Mouse (Mus musculus): Measurements from ENCODE around the gene Tspan1.

Tspan1 gene

GRCm38 (mm10) chr4:116165708-116166407 lies 1.5 kb downstream of the Tspan1 start:
- no peak for DNase-seq (ENCODE audit: low spot score)

GRCm38 (mm10) chr4:116164759-116165554 lies 2.4 kb downstream of the Tspan1 start:
- DNase-seq (ENCODE audit: low spot score), result no peak

GRCm38 (mm10) chr4:116162142-116162541 lies 5.3 kb downstream of the Tspan1 start:
- no peak for DNase-seq (ENCODE audit: low spot score)

DNA sequence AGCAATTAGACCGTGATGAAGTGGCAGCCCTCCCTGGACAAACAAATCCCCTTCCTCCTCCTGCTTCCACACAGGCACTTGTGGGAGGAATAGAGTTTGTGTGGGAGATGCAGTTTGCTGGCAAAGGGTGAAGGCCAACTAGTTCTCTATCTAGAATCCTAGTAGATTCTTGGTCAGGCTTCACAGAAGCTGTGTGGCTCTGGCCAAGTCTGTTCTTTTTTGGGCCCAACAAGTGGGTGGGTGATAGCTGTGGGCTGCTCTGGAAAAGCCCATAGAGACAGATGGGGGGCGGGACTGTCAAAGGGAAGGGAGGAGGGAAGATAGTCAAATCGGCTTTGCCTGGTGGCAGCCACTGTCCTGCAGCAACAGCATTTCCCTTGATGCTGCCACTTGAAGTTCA lies 6.6 kb downstream of the Tspan1 start:
- DNase-seq (ENCODE audit: low spot score), result no peak

DNA sequence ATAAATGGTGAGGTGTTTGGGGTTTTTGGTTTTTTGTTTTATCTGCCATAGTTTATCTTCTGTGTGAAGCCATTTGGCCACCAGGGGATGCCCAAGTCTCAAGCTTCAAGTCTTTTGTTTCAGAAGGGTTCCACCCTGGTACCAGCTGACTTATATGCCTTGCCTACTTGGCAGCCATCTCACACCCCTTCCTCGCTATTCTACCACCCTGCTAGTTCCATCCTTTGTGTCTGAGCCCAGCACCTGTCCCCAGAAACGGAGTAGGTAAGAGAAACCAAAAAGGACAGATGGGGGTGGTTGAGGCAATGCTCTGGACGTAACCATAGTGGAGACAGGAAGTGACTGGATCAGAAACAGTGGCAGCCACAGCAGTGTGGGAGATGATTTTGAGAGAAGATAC lies 7.5 kb downstream of the Tspan1 start:
- peak; percentile 35 for DNase-seq (ENCODE audit: low spot score)

DNA sequence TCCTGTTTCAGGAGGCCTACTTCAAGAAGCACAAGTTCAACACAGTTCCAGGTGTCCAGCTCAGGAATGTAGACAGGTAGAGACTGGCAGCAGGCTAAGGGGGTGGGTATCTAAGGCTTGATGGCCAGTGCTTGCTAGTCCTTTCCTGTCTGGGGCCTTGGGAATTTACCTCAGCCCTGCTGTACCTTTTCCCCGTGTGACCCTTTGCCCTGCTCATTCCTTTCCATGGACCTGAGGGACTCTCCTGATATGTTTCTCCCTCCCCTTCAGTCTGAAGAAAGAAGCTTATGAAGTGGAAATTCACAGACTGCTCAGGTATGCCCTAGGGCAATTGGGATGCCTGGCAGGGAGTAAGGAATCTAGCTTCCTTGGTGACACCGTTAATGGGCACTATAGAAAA lies 9.5 kb downstream of the Tspan1 start:
- no peak for DNase-seq (ENCODE audit: low spot score)

GRCm38 (mm10) chr4:116152702-116153101 lies 14.7 kb downstream of the Tspan1 start:
- no peak for DNase-seq (ENCODE audit: low spot score)

DNA sequence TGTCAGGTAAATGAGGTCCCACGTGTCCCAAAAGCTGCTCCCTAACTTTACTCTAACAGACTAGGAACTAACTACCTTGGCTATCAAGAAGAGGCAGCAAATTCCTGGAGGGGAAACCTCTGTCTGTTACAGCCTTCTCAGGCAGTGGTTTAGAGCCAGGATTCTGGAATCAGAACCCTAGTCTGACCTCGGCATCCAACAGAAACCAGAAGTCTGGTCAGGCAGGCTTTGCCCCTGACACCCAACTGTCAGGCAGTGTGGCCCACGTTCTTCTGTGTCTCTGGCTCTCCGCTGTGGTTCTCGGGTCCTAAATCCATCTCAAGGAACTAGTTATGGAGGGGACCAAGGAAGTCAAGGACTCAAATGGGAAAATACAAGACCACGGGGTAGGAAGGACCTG lies 16.2 kb downstream of the Tspan1 start, which contains the start of gene Lurap1:
Gene Lurap1 (minus strand): TSS at position 101 of the 400 bp plus-strand sequence.
- no peak for DNase-seq (ENCODE audit: low spot score)

- no peak for DNase-seq (ENCODE audit: low spot score)
These were observed 16.6 kb downstream of the Tspan1 start for GRCm38 (mm10) chr4:116150862-116151221.

GRCm38 (mm10) chr4:116150156-116150861 lies 17.1 kb downstream of the Tspan1 start:
- peak; percentile 56 for DNase-seq (ENCODE audit: low spot score)

GRCm38 (mm10) chr4:116149812-116150155 lies 17.6 kb downstream of the Tspan1 start:
- no peak for DNase-seq (ENCODE audit: low spot score)

DNA sequence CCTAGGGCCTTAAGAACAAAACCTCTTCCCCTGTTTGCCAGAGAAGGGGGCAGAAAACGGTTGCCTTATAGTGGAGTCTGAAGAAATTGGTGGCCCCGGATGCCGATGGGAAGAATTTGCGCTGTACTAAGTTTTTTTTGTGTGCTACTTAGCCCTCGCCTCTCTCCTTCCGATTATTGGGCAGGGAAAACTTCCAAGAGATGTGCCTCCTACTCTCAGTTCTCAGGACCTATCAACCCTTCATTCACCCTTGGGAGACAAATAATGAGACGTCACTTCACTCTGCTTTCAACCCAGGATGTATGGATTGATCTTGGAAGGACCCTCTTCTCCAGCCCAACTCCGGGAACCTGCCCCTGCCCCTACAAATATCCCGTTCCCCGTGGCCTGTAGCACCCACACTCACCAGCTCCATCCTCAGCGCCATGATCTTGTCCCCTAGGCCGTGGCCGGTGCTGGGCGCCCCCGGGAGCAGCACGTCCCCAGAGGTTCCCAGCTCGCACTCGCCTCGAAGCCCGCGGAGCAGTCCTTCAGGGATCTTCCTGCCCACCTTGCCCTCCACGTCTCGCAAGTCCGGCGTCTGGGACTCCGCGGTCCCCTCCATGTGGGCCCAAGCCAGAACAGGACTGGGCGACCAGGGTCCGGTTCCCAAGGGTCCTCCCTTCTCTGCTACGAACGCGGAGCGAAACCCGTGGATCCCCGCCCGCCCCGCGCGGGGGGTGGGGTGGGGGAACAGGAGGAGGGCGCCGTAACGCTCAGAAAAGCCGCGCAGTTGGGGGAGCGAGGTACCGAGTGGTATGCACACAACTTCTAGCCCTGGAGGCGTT lies 23.3 kb downstream of the Tspan1 start:
- no peak for DNase-seq (ENCODE audit: low spot score)

- no peak for DNase-seq (ENCODE audit: low spot score)
These were observed 24.0 kb downstream of the Tspan1 start for GRCm38 (mm10) chr4:116143317-116143811.

DNA sequence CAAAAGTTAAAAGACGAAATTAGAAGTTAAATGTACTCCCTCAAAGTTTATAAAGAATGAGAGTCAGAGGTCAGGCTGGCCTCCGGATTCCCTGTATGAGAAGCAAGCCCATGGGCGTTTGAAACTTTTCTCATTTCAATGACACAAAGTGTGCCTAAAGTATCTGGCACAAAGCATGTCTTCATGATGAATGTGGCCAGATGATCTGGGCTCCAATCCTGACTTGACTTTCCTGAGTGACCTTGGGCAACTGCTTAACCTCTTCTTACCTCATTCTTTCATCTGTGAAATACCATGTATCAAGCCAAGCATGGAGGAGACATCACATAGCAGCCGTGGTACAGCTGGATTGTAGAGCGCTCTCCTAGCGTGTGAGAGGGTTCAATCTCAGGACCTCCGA lies 25.1 kb downstream of the Tspan1 start:
- no peak for DNase-seq (ENCODE audit: low spot score)

DNA sequence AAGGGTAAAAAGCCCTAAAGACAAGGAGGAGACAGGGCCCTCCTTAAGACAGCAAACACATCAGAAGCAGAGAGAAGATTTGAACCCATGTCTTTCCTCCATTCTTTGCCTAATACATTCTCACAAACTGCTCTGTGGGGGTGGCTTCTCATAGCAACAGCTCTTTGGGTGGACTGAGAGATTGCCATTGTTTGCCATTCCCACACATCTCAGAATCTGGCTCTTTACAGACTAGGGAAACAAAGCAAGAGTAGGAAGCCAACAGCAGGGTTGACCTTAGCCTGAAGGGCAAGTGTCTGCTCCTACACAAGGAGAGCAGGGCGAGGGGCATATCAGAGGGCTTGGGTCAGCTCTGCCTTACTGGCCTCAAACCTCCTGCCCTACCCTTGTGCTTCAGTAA lies 25.7 kb downstream of the Tspan1 start:
- DNase-seq (ENCODE audit: low spot score), result no peak

DNA sequence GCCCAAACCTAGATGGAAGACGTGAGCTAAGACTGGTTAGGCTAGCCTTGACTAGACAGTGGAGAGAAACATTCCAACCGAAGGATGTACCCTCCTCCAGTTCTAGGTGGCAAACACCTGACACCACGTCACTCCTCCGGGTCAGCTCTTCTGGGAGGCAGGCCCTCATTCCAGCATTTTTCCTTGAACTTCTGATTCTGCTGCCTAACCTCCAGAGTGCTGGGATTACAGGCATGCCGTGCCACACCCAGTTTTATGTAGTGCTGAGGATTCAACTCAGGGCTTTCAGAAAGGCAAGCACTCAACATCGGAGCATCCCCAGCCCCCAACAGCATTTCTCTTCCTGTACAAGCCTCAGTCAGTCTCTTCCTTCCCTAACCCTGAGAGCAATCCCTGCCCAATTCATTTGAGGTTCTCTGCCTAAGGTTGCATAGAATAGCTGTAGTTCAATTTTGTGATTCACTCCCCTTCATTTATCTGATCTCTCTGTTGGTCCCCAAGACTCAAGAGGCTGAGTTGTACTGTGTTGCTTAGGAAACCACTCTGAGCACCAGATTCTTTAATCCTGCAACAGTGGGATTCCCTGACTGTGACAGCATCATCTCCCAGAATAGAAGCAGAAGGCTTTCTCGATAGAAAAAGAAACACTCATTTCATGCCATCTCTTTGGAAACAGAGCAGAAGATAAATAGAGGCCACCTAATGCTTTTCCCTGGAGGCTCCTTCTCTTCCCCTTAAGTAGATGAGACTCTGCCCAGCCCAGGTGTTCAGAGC lies 26.4 kb downstream of the Tspan1 start:
- DNase-seq (ENCODE audit: low spot score), result no peak

DNA sequence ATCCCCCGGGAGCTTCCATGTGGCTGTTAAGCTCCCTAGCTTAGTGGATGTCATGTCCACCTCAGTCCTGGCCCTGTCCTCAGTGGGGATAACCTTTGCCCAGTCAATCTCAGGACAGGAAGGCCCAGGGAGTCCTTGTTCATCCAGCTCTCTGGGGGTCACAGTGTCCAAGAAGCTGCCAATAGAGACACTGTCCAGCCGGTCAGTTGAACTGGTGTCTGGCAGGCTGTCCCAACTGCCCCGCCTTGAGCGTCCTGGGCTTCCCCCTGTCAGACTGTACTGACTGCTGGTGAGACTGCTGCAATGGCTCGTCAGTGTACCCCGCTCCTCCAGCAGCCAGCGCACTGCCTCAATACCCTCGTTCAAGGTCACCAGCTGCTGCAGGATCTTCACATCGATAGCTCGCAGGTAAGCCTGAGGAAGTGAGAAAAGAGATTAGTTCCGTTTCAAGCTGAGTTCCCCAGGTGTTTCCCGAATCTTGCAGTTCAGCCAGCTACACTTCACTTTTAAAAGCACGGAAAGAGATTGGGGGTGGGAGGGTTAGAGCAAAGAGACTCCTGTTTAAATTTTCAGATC lies 29.9 kb downstream of the Tspan1 start:
- no peak for DNase-seq (ENCODE audit: low spot score)

GRCm38 (mm10) chr4:116134990-116135389 lies 32.4 kb downstream of the Tspan1 start:
- peak; percentile 50 for DNase-seq (ENCODE audit: low spot score)

DNA sequence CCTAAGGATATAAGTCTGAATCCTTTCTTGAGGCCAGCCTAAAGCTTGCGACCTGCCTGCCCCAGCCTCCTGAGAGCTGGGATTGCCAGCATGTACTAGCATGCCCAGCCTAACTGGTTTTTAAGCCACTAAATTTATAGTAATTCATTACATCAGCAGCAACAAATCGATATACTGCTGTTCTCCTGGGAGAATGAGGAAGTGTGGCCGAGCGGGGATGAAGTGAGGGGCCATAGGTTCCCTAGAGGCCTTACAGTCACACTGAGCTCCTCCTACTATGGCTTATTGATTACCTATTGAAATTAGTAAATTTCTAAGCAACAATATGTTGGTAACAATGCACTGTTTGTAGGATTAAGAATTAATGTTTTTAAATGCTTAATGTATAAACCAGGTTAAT lies 34.3 kb downstream of the Tspan1 start:
- DNase-seq (ENCODE audit: low spot score), result no peak

- no peak for DNase-seq (ENCODE audit: low spot score)
These were observed 39.4 kb downstream of the Tspan1 start for GRCm38 (mm10) chr4:116127956-116128355.
